Mouse (Mus musculus): Measurements from ENCODE around the gene Ahnak. TPM values are rescaled to one million over a fixed set of nuclear protein-coding genes. Genes with fewer than 3 reads are reported as not detected.

Gene Ahnak
- total RNA-seq, 2 experiments from 2014 or later: 212 to 217 TPM

DNA sequence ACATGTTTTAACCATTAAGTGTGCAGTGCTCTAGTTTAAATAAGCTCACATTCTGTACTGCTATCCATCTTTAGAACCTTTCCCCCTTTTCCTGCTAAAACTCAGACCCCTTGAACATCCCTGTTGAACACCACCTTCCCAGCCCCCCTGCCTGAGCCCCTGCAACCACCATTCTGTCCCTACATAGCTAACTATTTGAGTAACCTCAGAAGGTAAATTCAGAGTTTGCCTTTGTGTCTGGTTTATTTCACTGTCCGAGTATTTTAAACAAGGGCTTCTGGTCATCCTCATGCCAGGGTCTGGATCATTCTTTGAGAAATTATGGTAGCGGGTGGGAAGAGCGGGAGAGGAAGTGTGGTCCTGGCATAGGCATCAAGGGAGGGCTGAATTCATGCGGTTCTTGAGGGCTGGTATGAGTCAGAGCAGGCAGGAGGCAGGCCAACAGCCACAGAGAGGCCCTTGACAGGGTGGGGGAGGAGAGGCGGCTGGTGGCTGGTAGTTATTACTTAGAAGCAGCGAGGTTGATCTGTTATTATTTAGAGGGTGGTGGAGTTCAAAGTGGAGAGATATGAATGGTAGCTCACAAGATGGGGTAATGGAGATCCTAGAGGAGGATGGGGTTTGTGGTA lies 63.8 kb downstream of the Ahnak start:
- intact Hi-C loops (cut with DNase I): no loop called here
- peak overlapping the region; percentile 48 for H3K27ac ChIP-seq
- DNase-seq: no peak

DNA sequence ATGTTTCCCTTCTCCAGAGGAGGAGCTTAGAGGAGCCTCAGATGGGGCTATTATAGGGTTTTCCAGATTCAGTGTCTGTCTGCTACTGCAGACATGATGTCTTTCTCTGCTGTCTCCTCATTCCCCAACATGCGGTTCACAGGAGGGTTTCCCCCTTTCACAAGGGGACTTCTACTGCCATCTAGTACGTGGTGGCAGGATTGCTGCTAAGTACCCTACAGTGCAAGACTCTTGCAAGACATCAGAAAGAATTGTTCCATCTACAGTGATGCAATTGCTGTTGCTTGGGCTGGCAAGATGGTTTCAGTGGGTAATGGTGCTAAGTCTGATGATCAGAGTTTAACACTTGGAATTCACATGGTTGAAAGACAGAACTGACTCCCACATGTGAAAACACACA lies 66.1 kb downstream of the Ahnak start:
- TF ChIP-seq CTCF (IDR thresholded peaks at IDR 0.05): peak; percentile 62
- intact Hi-C loops (cut with DNase I): no loop called here
- no peak overlapping the region for H3K4me3 ChIP-seq
- DNase-seq: no peak
- peak overlapping the region; percentile 24; the same call in 1 of the 2 replicates for H3K27ac ChIP-seq

More for the DNA sequence above, 63.8 kb downstream of the Ahnak start:
- no peak overlapping the region for H3K4me3 ChIP-seq
- no peak for TF ChIP-seq CTCF (IDR thresholded peaks at IDR 0.05)

GRCm38 (mm10) chr19:9055703-9056355 lies 66.7 kb downstream of the Ahnak start:
- no peak for TF ChIP-seq CTCF (IDR thresholded peaks at IDR 0.05)
- intact Hi-C loops (cut with DNase I): no loop called here
- Histone ChIP-seq H3K4me3 (no peak overlapping the region), H3K27ac (no peak overlapping the region)
- DNase-seq: no peak

DNA sequence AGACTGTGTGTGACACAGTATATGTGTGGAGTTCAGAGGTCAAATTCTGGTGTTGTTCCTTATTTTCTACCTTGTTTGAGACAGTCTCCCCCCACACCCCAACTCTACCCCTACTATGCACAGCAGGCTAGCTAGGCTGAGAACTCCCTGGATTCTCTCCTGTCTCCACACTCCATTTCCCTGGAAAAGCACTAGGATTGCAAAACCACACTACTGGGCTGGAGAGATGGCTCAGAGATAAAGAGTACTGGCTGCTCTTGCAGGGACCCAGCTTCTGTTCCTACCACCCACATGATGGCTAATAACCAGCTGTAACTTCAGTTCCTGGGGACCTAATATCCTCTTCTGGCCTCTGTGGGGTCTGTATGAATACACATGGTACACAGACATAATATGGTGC lies 68.6 kb downstream of the Ahnak start:
- no peak for DNase-seq
- Histone ChIP-seq H3K4me3 (no peak overlapping the region), H3K27ac (peak overlapping the region; percentile 35; the same call in 1 of the 2 replicates)
- no peak for TF ChIP-seq CTCF (IDR thresholded peaks at IDR 0.05)
- intact Hi-C loops (cut with DNase I): no loop called here

DNA sequence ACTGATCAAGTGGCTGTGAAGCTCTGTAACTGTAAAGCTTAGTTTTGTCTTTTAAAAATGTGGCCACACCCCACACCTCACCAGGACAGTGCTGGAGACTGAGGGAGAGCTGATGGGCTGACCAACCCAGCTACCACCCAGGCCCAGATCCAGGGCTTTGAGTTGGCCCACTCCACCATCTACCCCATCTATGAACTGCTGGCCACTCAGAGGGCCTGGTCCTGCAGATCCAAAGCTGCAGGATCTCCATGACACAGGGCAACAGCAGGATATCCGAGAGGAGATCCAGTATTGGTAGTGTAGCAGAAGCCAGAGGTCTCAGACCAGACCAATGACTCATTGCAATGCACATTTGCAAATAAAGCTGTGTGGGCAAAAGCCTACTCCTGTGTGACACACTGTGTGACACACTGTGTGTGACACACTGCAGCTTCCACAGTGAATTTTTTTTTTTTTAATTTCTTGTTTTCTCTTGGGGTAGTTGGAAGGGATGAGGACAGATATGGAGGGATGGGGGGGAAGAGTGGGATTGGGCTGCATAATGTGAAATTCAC lies 69.3 kb downstream of the Ahnak start:
- intact Hi-C loops (cut with DNase I): no loop called here
- H3K27ac ChIP-seq: 0 out of 2 replicates have a peak overlapping the region, but pooled peaks have one; percentile 35
- DNase-seq: no peak
- TF ChIP-seq CTCF (IDR thresholded peaks at IDR 0.05): no peak
- no peak overlapping the region for H3K4me3 ChIP-seq

GRCm38 (mm10) chr19:9058944-9059343 lies 69.9 kb downstream of the Ahnak start:
- H3K4me3 ChIP-seq: no peak overlapping the region
- TF ChIP-seq CTCF (IDR thresholded peaks at IDR 0.05): no peak
- H3K27ac ChIP-seq: peak overlapping the region; percentile 76
- intact Hi-C loops (cut with DNase I): no loop called here
- DNase-seq: peak; percentile 16

DNA sequence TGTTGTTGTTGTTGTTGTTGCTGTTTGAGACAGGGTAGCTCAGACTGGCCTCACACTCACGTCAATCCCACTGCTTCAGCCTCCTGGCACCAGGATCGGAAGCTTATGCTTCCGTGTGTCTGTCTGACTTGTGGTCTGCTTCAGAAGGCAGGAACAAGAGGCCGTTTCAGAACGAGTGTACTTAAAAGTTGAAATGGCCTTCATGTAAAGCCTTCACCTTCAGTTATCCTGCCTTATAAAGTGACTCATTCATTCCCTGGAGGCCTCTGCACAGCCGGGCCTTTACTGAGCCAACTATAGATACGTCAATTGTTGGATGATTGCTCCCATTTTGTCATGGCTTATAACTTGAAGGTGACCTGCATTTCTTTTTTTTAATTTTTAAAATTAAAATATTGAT lies 70.3 kb downstream of the Ahnak start:
- no peak for TF ChIP-seq CTCF (IDR thresholded peaks at IDR 0.05)
- peak overlapping the region; percentile 76 for H3K27ac ChIP-seq
- H3K4me3 ChIP-seq: no peak overlapping the region
- no peak for DNase-seq
- intact Hi-C loops (cut with DNase I): no loop called here

- H3K4me3 ChIP-seq: no peak overlapping the region
- intact Hi-C loops (cut with DNase I): no loop called here
- H3K27ac ChIP-seq: peak overlapping the region; percentile 76
- TF ChIP-seq CTCF (IDR thresholded peaks at IDR 0.05): no peak
- DNase-seq: peak; percentile 65
Measured at GRCm38 (mm10) chr19:9060103-9060502, 71.0 kb downstream of the Ahnak start.

DNA sequence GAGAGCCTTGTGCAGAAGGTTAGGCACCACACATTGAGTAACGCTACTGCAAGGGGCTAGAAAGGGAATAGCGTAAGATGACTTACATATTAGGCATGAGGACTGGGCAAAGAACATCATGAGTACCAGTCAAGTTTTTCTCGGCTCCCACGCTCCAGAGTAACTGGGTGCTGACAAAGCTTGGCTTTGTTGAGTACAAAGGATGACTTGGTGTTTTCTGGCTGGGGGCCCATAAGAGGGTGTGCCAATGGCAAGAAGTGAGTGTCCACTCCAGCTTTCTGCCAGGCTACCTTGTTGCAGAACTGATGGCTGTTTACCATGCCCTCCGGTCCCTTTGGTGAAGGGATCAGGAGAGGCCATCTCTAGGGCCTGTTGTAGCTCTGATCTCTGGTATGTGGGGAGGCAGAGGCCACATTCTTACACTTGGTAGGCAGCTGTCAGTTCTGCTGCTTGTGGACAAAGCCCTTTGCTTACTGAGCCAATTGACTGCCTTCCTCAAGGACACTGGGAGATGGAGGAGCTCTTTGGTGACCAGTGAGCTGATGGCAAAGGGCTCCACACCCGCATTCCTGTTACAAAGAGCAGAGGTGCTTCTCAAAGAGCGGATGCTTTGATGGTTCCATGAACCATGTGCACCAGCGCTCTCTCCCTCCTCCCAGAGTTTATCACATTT lies 72.3 kb downstream of the Ahnak start:
- H3K27ac ChIP-seq: peak overlapping the region; percentile 31; the same call in 1 of the 2 replicates
- no peak overlapping the region for H3K4me3 ChIP-seq
- no peak for TF ChIP-seq CTCF (IDR thresholded peaks at IDR 0.05)
- no peak for DNase-seq
- intact Hi-C loops (cut with DNase I): no loop called here

DNA sequence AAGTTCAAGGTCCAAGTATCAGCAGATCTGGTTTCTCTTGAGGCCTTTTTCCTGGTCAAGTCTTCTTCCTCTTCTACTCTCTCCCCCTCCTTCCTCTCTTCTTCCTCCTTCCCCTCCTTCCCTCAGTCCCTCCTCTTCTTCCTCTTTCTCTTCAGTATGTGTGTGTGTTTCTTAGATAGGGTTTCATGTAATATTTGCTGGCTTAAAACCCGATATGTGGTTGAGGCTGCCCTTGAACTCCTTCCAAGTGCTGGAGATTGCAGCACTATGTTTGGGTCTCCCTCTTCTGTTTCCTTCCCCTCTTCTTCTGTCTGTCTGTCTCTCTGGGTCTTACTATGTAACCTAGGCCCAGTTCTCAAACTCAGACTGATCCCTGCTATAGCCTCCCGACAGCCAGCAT lies 73.7 kb downstream of the Ahnak start:
- TF ChIP-seq CTCF (IDR thresholded peaks at IDR 0.05): no peak
- intact Hi-C loops (cut with DNase I): no loop called here
- no peak overlapping the region for H3K4me3 ChIP-seq
- H3K27ac ChIP-seq: 0 out of 2 replicates have a peak overlapping the region, but pooled peaks have one; percentile 40
- DNase-seq: no peak

DNA sequence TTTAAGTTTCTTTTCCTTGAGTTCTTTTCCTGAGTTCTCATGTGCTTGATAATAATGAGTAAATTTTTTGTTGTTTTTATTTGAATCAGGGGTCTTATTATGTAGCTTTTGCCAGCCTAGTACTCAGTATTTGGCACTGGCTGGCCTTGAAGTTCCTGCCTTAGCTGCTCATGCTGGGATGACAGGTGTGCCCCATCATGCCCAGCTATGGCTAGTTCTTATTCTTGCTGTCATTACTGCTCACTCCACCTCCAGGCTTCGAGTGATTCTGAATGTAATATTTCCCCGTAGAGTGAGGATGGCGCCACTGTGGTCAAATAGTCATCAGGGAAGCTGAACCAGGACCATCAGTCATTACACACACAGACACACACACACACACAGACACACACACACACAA lies 74.7 kb downstream of the Ahnak start:
- H3K4me3 ChIP-seq: no peak overlapping the region
- TF ChIP-seq CTCF (IDR thresholded peaks at IDR 0.05): no peak
- intact Hi-C loops (cut with DNase I): no loop called here
- DNase-seq: no peak
- H3K27ac ChIP-seq: no peak overlapping the region

DNA sequence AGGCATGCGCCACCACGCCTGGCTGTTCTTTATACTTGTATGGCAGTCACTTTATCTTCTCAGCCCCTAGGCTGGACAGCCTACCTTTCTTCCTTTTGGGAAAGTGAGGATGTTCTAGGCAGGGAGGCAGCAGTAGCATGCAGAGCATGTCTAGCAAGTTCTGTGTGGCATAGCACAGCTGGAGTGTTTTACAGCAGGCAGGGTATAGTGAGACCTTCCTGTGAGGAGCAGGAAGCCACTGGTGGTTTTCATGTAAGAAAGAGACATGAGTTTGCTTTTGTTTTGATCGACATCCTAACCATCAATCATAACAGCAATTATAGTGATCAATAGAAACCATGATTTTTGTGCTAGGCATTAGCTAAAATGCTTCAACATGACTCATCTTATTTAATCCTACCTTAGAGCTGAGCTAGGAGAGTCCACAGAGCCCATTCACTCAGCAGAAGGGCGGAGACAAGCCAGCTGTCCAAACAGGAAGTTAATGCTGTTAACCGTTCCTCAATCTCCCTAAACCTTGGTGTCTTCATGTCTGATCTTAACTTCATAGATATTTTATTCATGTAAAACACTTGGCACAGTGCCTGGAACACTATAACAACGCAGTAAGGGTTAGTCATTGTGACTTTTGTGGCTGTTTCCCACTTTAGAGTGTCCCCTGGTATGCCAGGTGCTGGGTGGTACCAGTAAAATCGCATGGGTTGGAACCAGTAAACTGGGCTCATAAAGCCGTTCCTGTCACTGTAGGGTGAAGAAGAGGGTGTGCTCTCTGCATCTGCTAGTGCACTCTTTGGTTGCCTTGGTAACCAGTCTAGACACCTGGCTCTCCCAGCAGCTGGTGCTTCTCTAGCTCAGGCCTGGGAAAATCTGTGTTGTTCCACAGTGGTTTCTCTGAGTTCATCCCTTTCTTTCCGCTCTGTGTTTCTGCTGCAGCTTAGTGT lies 76.8 kb downstream of the Ahnak start:
- intact Hi-C loops (cut with DNase I): no loop called here
- TF ChIP-seq CTCF (IDR thresholded peaks at IDR 0.05): no peak
- Histone ChIP-seq H3K4me3 (no peak overlapping the region), H3K27ac (peak overlapping the region; percentile 41)
- DNase-seq: peak; percentile 13
